Mouse (Mus musculus) CH12F3 (cell line): ENCODE measurements around the gene Slc7a1.

Source experiments
- in situ Hi-C: fragments of 300-500 bp; cut with MboI; formaldehyde crosslinking; loops from 2 replicates; pipeline ENCODE4 v1.14.3; 2020; ENCODE audit warnings: low sequenced_read_pairs

Gene Slc7a1

DNA sequence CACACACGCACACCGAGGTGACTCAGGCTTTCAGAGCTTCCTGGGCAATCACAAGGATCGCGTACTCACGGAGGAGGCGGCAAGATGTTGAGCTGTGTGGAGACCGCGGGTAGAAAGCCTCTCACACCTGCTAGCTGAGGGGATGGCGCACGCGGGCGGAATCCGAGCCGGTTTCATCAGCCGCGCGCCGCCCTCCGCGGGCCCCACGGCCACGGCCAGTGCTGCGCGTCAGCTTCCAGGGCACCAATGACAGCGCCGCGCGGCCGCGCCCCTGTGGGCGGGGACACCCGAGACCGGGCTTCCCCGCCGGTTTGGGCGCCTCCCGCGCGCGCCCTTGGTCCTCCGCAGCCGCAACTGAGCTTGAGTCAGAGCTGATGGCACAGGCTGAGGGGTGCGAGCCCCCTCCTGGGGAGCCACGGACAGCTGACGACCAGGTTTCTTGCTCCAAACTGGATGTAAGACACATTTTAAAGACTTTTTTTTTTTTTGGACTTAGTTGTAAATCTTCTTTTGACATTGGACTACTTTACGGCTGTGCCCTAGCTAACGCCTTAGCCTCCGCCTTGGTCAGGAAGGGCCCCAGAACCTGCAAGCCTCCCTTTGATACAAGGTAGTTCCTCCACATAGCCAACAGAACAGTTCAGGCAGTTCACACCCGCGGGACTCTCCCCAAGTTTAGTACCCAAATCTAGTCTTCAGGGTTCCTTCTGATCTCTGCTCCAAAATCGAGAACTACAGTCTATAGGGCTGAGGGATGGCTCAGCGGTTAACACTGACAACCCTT is at the start of gene Slc7a1:
Gene Slc7a1 (minus strand): TSS at position 245 of the 784 bp plus-strand sequence.
- in situ Hi-C loops = no loop called here

DNA sequence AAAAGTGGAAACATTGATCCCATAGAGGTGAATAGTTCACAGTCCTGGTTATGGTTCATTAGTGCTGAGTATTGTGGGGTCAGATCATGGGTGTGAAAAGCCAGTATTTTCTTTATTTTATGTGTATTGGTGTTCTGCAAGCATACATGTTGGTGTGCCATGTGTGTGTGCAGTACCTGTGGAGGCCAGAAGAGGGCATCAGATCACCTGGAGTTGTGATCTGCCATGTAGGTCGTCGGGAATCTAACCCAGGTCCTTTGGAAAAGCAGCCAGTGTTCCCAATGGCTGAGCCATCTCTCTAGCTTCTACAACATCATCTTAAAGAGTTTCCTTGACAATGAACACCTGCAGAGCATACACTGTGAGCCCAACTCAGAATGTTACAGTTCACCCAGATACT is 45.3 kb upstream of the Slc7a1 start:
- in situ Hi-C loops = loop anchor here (10.0 kb wide), 1 partner anchor 100 kb away; no protein-coding TSS in a partner anchor

DNA sequence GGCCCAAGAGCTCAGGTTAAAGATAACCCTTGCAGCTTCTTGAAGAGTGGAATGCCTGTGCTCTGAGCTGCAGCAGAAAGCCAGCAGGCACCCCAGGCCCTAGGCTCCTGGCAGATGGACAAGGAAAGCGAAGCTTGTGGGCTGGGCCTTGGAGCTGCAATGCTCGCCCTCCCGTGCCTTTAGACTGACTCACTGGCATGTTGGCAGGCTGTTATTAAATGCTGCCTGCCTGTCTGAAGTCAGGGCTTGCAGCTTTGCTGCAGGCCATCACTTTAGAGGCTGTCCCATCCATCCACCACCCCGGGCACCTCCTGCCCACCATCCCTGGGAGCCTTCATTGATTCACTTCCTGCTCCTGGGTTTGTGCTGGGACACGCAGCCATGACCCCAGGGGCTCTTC is 44.0 kb upstream of the Slc7a1 start:
- in situ Hi-C loops = loop anchor here (10.0 kb wide), 1 partner anchor 99 kb away; no protein-coding TSS in a partner anchor

DNA sequence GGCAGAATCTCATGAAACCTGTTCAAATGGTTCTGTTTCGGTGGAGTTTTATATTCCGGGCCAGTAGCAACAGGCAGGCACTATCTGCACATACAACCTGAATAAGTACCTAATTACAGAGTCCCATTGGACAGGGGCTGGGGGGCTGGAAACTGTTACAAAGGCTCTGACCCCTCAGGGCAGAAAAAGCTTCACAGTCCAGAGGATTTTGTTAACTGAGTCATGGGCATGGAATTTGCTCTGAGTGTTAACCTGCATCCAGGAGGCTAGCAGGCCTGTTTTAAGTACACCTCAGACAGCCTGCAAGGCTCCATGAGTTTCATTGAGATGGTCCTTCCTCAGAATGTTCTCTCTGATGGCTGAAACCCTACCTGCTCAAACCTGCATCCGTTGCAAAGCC is 36.0 kb upstream of the Slc7a1 start:
- in situ Hi-C loops = no loop called here

DNA sequence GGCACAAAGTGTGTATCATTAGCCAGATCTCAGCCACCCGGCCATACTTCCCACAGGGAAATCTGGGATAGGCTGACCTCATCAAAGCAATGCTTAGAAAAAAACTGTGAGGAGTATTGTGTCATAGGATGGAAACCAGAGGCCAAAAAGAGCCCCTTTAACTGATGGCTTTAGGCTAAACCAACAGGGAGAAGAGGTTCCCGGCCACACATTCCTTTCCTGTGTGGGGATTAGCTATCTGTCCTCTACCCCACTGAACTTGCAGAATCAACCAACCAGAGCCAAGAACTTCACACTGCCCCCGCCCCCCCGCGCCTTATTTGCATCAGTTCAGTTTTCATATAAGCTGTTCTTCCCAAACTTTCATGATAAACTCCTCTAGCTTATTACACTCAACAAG is 32.4 kb upstream of the Slc7a1 start:
- in situ Hi-C loops = no loop called here

DNA sequence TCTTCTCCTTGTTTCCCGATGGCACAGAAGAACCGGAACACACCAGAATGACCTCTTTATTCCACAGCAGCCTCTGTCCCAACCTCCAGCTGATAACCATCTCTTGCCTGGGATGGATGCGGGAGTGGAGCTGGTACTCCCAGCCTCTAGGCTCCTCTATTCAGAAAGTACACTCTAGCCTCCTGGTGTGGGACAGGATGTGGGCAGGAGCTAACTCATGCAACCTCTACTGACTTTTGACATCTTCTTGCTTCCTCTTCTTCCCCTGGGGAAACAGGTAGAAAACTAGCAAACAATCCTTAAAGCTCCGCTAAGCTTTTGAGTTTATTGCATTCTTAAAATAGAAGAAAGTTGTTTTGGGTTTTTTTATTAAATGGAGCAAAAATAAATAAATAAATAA is 29.1 kb upstream of the Slc7a1 start:
- in situ Hi-C loops = no loop called here

DNA sequence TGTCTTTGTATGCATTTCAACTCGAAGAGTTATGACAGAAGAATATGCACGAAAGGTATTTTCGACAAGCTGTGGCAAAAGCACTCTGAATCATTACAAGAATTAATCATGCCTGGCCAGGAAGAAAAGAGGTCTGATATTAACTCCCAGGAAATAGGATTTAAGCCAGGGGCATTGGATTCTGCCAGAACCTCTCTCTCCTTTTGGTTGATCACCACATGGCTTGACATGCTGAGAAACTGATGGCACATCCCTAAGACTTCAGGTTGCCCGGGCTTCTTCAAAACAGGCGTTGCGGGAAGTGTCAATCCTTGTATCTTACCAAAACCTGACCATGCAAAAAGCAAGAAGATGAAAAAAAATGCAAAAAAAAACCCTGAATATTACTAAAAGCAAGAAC is 25.4 kb upstream of the Slc7a1 start:
- in situ Hi-C loops = no loop called here

DNA sequence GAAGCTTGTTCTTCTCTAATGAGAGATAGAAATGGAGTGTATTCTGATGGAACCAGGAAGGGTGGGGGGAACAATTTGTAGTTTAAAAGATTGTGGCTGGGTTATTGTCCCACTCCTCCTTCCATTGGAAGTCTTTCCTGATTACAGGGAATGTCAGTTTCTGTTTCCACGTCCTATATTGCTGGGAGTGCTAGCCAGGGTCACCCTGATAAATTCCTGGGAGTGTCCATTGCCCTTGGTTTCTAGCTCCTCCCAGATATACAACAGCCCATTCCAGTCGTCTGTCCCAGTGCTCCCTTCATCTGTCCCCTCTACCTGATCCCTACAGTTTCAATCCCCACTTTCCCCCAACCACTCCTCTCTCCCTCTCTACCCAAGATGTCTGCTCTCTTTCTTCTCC is 21.6 kb upstream of the Slc7a1 start:
- in situ Hi-C loops = no loop called here

DNA sequence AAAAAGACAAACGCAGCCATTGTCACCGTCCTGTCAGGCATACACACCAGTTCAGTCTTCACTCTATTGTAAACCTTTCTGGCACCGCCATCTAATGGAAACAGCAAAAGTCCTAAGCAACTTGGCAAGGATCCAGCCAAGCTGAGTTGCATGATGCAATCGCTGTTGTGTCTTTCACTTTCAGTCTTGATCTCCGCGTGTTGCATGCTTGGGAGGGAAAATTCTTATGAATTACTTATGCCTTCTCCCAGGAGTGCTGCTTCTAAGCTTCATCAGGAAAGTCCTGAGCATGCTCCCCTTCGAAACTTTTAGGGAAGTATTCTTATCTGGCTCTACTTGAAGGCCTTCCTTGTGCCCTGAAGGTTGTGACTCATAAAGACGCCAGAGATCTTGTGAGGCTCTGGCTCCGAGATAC is 19.4 kb upstream of the Slc7a1 start:
- in situ Hi-C loops = no loop called here

DNA sequence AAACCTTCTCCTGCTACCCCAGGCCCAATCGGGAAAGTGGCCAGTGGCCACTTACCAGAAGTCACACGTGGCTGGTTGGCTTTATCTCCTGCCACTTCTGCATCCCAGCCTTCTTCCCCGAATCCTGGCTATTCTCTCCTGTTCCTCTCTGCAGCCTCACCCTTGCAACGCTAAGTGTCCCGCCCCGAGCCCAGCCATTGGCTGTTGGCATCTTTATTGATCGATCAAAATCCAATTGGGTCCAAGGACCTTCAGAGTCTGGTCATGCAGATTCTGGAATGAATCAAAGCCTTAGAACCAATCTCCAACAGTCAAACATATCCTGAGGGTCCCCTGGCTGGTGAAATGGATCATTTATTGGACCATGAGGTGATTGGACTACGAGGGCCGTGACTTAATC is 18.7 kb upstream of the Slc7a1 start:
- in situ Hi-C loops = no loop called here

DNA sequence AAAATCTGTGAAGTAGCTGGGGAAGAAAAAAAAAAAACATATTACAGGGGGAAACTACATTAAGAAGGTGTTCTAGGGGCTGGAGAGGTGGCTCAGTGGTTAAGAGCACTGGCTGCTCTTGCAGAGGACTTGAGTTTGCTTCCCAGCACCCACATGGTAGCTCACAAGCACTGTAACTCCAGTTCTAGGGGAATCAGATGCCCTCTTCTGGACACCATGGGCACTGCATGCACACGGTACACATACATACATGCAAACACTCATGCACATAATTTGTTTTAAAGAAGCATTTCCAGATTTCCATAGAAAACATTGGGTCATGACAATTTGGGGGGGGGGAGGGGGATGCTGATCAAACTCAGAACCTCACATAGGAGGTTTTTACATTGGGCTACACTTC is 18.1 kb upstream of the Slc7a1 start:
- in situ Hi-C loops = no loop called here

DNA sequence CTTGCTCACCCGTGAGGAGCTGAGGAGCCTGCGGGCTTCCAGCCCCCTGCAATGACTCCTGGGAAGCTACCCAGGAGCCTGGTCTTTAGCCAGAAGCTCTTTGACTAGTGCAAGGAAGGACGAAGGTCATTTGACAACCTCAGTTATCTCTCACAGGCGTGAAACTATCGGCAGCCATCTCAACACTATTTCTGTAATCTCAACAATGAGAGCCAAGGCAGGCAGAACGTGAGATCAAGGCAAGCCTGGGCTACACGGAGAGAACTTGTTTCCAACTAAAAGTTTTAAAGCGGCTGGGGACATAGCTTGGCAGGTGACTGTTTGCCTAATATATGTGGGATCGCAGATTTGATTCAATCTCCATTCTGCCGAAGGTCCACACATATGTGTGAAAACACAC is 16.8 kb upstream of the Slc7a1 start:
- in situ Hi-C loops = no loop called here

DNA sequence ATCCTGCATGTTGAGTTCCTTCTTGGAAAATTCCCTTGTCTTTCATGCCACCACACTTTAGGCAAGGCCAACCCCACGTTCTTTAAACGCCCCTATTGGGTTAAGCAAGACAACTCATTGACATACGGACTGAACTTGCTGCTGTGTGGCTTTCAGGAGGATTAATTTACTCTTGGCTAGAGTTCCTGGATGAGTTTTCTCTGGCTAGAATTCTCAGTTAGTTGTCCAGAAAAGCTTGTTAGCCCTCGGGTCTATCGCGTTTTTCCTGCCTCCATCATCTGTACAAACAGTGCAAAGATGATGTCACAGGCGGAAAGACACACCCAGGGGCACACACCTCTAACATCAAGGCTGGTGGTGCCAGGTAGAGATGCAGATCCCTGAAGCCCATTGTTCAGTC is 14.5 kb upstream of the Slc7a1 start:
- in situ Hi-C loops = no loop called here

DNA sequence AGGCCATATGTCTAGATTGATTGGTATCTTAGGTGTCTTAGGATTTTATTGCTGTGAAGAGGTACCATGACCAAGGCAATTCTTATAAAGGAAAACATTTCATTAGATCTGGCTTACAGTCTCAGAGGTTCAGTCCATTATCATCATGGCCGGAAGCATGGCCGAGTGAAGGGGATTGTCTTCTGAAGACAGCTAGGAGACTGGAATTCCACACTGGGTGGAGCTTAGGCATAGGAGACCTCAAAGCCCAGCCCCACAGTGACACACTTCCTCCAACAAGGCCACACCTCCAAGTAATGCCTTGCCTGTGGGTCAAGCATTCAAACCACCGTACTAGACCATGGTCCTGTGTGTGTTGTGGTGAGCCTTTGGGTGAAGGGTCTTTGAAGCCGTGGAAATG is 12.8 kb upstream of the Slc7a1 start:
- in situ Hi-C loops = no loop called here

DNA sequence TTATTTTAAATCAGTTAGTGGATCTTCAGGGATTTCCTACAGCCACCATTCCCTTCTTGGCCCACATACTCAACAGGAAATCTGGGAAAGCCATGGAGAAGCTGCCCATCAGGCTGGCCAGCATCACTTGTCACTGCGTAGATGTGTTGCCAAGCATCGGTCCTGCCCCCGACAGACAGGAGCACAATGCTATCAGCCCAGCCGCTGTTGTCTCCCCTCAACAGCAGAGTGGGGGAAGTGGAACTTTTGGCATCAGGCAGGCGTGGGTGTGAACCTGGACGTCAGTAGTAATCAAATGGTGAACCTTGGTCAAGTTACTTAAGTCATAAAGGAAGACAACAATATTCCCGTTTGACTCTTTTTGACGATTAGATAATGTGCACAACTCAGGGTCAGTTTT is 9.8 kb upstream of the Slc7a1 start:
- in situ Hi-C loops = no loop called here

DNA sequence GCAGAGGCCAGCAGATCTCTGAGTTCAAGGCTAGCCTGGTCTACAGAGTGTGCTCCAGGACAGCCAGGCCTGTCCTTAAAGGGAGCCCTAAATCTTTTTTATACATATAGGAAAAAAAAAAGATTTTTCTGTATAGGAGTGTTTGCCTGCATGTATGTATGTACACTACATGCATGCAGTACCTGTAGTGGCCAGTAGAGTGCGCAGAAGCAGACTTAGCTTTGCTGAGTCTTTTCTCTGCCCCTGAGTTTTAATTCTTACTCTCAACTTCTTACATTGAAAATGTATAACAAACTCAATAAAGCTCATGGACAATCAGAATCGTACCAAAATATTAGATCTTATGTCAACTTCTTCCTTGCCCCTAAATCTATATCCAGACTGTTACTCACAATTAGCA is 7.2 kb upstream of the Slc7a1 start:
- in situ Hi-C loops = no loop called here

DNA sequence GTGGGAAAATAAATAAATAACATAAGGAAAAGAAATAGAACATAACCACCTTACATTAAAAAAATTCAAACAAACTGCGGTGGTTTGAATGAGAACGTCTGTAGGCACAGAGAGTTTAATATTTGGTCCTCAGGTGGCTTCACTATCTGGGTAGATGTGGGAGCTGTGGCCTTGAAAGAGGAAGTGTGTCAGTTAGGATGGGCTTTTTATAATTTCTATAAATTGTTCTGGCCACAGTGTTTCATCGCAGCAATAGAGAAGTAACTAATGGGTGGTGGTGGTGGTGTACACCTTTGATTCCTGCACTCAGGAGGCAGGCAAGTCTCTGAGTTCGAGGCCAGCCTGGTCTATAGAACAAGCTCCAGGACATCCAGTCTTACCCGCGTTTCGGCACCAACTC is 4.8 kb upstream of the Slc7a1 start:
- in situ Hi-C loops = no loop called here

DNA sequence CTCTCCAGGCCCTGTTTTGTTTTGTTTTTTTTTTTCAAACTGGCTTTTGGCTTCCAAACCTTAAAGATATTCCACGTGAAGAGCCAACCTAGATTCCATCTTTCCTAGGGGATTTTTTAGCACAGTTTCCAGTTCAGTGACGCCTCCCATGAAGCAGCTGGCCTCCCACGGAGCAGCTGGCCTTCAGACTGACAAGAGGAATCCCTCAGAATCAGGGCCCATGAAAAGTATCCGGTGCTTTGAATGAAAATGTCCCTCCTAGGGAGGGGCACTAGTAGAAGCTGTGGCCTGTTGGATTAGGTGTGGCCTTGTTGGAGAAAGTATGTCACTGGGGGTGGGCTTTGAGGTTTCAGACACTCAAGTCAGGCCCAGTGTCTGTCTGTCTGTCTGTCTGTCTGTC is 2.9 kb upstream of the Slc7a1 start:
- in situ Hi-C loops = no loop called here

DNA sequence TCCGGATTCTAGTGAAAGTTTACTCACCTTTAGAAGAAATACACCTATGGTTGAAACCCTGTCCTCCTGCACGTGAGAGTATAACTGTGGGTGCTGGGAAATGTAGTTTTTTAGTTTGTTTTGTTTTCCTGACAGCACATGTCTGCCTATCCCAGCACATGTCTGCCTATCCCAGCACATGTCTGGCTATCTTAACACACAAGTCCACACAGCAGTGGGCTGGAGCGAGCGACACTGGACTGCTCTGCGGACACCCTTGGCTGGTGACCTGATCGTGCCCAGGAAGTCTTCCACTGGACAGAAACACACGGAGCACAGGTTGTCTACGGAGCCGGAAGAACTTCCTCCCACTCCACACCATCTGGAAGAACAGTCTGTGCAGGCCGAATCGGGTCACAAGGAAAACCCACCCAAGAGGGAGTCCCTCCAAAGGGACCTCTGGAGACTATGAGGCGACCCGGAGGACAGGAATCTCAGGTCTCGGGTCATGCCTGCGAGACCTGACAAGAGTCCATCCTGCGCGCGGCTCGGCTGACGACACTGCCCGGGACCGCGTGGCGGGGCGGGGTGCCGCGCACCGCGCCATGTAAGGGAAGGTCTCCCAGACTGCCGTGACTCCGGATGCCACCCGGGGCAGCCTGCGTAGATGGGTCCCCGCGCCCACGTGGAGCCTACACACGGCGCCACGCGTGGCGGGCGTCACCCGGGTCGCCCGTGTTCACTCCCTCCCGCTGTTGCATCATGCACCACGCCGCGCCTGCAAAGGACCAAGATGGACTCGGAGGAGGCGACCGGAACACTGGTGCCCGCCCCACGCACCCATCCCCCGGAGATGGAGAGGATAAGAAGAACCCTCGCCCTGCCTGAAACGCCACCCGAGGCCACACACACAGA is 691 bp downstream of the Slc7a1 start:
- in situ Hi-C loops = no loop called here

DNA sequence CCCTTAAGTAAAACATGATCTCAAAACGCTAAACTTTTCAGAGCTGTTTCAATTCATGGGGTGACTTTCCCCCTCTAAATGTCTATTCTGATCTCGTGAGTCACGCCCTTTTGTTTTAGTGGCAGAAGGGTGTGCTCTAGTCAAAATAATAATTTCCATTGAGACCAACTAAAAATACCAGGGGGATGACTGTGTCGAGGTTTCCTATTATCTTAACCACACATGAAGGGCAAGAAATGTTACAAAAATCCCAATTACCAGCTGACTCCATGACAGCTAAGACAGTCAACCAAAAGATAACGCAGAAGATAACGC is 1.3 kb downstream of the Slc7a1 start:
- in situ Hi-C loops = no loop called here

DNA sequence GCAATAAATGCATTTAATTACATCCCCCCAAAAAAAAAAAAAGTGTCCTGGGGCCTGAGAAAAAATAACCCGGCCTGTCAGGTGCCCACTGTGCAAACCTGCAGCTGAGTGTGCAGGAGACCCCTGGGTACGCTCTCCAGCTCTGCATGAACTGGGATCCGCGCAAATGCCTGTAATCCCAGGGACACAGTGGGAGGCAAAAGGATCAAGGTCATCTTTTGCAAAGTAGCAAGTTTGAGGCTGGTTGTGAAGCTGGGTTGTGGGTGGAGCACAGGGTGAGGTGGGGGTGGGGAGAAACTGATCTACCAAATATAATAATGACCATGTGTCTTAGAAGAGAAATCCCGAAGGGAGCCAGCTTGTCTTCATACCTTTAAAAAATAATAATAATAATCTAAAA is 1.8 kb downstream of the Slc7a1 start:
- in situ Hi-C loops = no loop called here

DNA sequence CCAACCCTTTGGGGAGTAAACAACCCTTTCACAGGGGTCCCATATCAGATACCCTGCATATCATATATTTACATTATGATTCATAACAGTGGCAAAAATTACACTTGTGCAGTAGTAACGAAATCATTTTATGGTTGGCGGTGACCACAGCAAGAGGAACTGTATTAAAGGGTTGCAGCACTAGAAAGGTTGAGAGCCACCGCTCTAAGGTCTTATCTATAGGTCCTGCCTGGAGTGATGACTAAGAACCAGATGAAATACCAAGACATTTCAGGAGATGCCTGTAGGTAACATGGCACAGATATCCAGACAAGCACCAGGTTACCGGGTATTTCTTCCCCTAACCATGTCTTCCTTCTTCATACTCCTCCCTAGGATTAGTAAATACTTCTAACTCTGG is 2.3 kb downstream of the Slc7a1 start:
- in situ Hi-C loops = no loop called here
